Mouse (Mus musculus): ENCODE results near the gene Catip. TPM values are rescaled to one million over a fixed set of nuclear protein-coding genes. Genes with fewer than 3 reads are reported as not detected.

The Catip gene
- polyA plus RNA-seq, 1 experiment = 3.1 TPM

DNA sequence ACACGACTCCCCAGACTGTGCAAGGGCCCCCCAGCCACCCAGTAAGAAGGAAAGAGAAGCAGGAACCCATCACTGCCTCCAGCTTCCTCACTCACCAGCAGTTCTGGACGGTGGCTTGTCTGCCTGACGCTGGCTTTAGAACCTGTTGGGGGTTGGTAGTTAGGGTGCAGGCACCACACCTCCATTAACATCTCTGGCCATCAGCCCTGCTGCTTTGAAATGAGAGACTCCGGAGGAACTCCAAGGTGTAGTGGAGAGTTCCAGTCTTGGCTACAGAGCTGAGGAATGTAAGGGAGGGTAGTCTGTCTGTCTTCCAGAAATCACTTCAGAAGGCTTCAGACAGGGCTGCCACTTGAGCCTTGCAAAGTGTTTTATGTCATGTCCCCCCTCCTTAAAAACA is 8.1 kb downstream of the Catip start:
- DNase-seq (ENCODE audit: low read depth) = no peak
- TF ChIP-seq POLR2A (IDR thresholded peaks at IDR 0.05; ENCODE audit: borderline replicate concordance, extremely low read depth, insufficient read depth, insufficient read length, poor library complexity, severe bottlenecking) (no peak), CTCF (IDR thresholded peaks at IDR 0.05; ENCODE audit: borderline replicate concordance, extremely low read depth, insufficient read depth, insufficient read length) (no peak)

DNA sequence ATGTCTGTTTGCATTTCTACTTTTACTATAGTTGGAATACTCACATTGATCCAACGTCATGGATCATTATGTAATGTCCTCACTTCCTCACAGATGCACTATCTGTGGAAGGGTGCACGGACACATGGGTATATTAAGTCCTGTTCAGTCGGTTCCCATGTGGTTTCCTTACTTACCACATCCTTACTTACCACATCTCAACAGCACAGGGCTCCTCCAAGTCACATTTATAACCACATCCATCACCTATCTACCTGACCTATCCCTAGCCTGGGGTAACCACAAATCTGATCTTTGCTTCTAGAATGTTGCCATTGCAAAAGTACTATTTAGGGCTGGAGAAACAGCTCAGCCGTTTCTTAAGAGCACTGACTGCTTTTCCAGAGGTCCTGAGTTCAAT is 11.5 kb downstream of the Catip start:
- no peak for DNase-seq (ENCODE audit: low read depth)
- TF ChIP-seq POLR2A (IDR thresholded peaks at IDR 0.05; ENCODE audit: borderline replicate concordance, extremely low read depth, insufficient read depth, insufficient read length, poor library complexity, severe bottlenecking) (no peak), CTCF (IDR thresholded peaks at IDR 0.05; ENCODE audit: borderline replicate concordance, extremely low read depth, insufficient read depth, insufficient read length) (no peak)

DNA sequence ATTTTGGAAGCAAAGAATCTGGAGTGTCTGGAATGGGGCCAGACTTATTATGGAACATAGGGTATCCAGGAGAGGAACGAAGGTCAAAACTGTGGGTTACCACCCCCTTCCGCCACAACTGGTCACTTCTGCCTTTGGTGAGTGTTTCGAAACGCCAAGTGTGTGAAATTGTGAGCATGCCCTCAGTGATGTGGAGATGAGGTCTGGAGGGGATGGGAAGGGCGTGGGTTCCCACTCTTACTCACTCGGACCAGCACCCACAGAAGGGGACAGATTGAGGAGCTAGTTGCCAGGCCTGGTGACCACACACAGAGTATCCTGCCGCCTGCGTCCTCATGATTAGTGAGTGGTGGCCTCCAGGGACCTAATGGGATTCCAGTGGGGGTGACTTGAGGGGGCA is 13.1 kb downstream of the Catip start, which contains the start of gene Slc11a1:
Gene Slc11a1 (plus strand): TSS at position 216 of the 400 bp plus-strand sequence.
- no peak for DNase-seq (ENCODE audit: low read depth)
- no peak for TF ChIP-seq CTCF (IDR thresholded peaks at IDR 0.05; ENCODE audit: borderline replicate concordance, extremely low read depth, insufficient read depth, insufficient read length)
- no peak for TF ChIP-seq POLR2A (IDR thresholded peaks at IDR 0.05; ENCODE audit: borderline replicate concordance, extremely low read depth, insufficient read depth, insufficient read length, poor library complexity, severe bottlenecking)

DNA sequence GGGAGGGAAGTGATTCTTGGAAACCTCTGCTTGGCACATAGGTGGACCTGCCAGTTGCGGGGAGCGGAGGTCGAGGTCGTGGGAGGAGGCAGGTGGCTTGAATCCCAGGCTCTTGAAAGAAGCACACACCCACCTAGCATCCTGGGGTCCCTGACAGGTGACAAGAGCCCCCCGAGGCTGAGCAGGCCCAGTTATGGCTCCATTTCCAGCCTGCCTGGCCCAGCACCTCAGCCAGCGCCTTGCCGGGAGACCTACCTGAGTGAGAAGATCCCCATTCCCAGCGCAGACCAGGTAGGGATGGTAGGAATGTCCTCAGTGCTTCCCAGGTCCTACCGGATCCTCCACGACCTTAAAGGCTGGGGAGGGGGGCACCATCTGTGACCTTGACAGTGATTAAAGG is 13.7 kb downstream of the Catip start:
- no peak for TF ChIP-seq POLR2A (IDR thresholded peaks at IDR 0.05; ENCODE audit: borderline replicate concordance, extremely low read depth, insufficient read depth, insufficient read length, poor library complexity, severe bottlenecking)
- no peak for TF ChIP-seq CTCF (IDR thresholded peaks at IDR 0.05; ENCODE audit: borderline replicate concordance, extremely low read depth, insufficient read depth, insufficient read length)
- no peak for DNase-seq (ENCODE audit: low read depth)

DNA sequence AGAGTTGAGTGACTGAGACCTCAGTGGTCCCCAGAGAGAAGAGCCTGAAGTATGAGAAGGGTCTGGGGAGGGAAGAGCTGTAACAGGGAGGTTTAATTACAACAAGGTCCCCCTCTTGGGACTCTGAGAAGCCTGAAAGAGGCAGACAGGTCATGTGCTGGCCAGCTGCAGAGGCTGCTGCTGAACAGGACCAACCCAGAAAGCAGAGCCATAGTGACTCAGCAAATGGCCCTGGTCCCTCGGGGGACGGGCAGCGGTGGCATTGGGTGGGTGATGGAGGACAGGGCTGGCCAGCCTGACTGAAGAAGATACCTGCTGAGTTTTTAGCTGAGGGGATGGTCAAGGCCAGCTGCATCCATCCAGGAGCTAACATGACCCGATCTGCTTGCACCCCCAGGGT is 14.5 kb downstream of the Catip start:
- TF ChIP-seq POLR2A (IDR thresholded peaks at IDR 0.05; ENCODE audit: borderline replicate concordance, extremely low read depth, insufficient read depth, insufficient read length, poor library complexity, severe bottlenecking) = no peak
- no peak for TF ChIP-seq CTCF (IDR thresholded peaks at IDR 0.05; ENCODE audit: borderline replicate concordance, extremely low read depth, insufficient read depth, insufficient read length)
- no peak for DNase-seq (ENCODE audit: low read depth)

DNA sequence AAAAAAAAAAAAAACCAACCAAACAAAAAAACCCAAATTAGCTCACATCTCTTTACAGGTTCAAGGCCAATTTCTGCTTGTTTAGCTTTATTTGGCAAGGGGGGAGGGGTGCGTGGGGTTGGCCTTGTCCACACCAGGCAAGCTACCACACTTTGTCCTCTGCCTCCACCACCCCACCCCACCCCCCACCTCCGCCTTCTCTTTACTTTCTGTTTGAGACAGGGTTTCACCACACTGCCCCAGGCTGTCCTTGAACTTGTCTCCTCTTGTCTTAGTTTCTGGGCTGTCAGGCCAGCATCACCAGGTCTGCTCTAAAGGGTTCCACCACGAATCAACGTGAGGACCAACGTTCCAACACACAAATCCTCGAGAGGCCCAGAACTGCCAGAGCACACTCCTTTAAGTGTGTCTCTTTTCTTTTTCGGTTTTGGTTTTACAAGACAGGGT is 17.2 kb downstream of the Catip start:
- no peak for DNase-seq (ENCODE audit: low read depth)
- TF ChIP-seq POLR2A (IDR thresholded peaks at IDR 0.05; ENCODE audit: borderline replicate concordance, extremely low read depth, insufficient read depth, insufficient read length, poor library complexity, severe bottlenecking) (no peak), CTCF (IDR thresholded peaks at IDR 0.05; ENCODE audit: borderline replicate concordance, extremely low read depth, insufficient read depth, insufficient read length) (no peak)

DNA sequence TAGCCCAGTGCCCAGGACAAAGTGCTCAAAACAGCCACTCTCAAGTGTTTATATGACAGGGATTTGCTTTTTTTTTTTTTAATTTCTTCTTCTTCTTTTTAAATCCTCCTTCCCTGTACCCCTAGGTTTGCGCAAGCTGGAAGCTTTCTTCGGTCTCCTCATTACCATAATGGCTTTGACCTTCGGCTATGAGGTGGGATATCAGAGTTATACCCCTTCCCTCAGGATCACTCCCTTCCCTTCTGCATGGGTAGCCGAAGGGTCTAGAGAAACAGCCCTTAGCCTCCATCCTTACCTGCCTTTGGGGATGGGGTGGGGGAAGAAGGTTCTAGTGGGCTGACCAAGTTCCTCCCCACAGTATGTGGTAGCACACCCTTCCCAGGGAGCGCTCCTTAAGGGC is 18.6 kb downstream of the Catip start:
- DNase-seq (ENCODE audit: low read depth) = no peak
- TF ChIP-seq CTCF (IDR thresholded peaks at IDR 0.05; ENCODE audit: borderline replicate concordance, extremely low read depth, insufficient read depth, insufficient read length) (no peak), POLR2A (IDR thresholded peaks at IDR 0.05; ENCODE audit: borderline replicate concordance, extremely low read depth, insufficient read depth, insufficient read length, poor library complexity, severe bottlenecking) (no peak)

DNA sequence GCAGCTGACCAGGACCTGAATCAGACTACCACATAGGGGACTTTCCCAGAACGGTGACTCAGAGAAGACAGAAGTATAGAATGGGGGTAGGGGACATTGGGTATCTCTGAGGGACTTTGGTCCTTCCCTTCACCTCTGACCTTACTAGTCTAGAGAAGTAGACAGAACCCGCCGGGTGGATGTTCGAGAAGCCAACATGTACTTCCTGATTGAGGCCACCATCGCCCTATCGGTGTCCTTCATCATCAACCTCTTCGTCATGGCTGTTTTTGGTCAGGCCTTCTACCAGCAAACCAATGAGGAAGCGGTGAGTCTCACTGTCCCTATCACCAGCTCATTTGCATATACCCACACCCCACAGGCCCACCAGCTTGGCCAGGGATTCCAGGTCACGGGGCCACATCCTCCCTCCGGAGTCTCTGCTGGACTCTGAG is 19.7 kb downstream of the Catip start:
- TF ChIP-seq CTCF (IDR thresholded peaks at IDR 0.05; ENCODE audit: borderline replicate concordance, extremely low read depth, insufficient read depth, insufficient read length) = no peak
- no peak for TF ChIP-seq POLR2A (IDR thresholded peaks at IDR 0.05; ENCODE audit: borderline replicate concordance, extremely low read depth, insufficient read depth, insufficient read length, poor library complexity, severe bottlenecking)

DNA sequence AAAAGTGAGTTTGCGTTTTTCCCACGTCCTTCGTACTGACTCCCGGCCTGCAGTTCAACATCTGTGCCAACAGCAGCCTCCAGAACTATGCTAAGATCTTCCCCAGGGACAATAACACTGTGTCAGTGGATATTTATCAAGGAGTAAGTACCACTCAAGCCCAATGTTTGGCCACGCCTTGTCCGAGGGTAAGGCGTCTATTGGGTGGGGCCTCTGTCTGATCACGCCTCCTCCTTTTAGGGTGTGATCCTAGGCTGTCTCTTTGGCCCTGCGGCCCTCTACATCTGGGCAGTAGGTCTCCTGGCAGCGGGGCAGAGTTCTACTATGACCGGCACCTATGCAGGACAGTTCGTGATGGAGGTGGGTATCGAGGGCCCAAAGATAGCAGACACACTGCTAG is 21.5 kb downstream of the Catip start:
- TF ChIP-seq CTCF (IDR thresholded peaks at IDR 0.05; ENCODE audit: borderline replicate concordance, extremely low read depth, insufficient read depth, insufficient read length) = no peak
- no peak for TF ChIP-seq POLR2A (IDR thresholded peaks at IDR 0.05; ENCODE audit: borderline replicate concordance, extremely low read depth, insufficient read depth, insufficient read length, poor library complexity, severe bottlenecking)
- DNase-seq (ENCODE audit: low read depth) = no peak

More for the DNA sequence above, 19.7 kb downstream of the Catip start:
- DNase-seq (ENCODE audit: low read depth) = no peak

DNA sequence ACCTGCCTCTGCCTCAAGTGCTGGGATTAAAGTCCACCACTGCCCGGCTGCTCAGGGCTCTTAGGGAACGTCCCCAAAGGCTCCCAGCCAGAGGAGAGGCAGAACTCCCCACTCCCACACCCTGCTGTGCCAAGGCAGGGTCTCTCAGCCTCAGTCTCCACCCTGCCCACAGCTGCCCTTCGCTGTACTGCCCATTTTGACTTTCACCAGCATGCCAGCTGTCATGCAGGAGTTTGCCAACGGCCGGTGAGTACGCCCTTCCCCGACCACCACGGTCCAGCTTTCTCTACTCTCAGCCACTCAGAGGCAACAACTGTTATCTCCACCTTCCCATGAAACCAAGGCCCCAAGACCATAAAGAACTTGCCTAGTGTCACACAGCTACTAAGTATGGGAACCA is 22.6 kb downstream of the Catip start:
- no peak for DNase-seq (ENCODE audit: low read depth)
- no peak for TF ChIP-seq CTCF (IDR thresholded peaks at IDR 0.05; ENCODE audit: borderline replicate concordance, extremely low read depth, insufficient read depth, insufficient read length)
- no peak for TF ChIP-seq POLR2A (IDR thresholded peaks at IDR 0.05; ENCODE audit: borderline replicate concordance, extremely low read depth, insufficient read depth, insufficient read length, poor library complexity, severe bottlenecking)

DNA sequence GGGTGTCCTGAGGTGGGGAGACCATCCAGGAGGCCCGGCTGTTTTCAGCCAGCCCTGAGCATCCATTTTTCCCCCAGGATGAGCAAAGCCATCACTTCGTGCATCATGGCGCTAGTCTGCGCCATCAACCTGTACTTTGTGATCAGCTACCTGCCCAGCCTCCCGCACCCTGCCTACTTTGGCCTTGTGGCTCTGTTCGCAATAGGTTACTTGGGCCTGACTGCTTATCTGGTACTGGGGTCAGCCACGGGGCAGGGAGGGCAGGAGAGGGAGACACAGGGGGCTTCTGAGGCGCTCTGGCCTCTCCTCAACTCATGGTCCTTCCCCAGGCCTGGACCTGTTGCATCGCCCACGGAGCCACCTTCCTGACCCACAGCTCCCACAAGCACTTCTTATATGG is 23.2 kb downstream of the Catip start:
- TF ChIP-seq CTCF (IDR thresholded peaks at IDR 0.05; ENCODE audit: borderline replicate concordance, extremely low read depth, insufficient read depth, insufficient read length) = no peak
- no peak for TF ChIP-seq POLR2A (IDR thresholded peaks at IDR 0.05; ENCODE audit: borderline replicate concordance, extremely low read depth, insufficient read depth, insufficient read length, poor library complexity, severe bottlenecking)
- no peak for DNase-seq (ENCODE audit: low read depth)

DNA sequence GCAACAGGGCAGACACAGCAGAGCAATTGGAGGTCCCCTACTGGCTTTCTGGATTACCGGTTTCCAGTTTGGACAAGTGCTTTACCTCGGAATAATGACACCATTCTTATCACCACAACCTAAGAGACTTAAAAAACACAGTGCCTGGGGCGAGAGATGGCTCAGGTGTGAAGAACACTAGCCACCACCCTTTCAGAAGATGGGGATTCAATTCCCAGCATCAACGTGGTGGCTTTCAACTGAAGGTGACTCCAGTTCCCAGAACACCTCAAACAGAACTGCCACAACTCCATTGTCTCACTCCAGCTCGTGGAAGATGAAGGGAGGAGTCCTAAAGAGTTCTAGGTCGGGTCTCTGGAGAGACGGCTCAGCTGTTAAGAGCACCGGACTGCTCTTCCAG is 23.6 kb downstream of the Catip start:
- TF ChIP-seq CTCF (IDR thresholded peaks at IDR 0.05; ENCODE audit: borderline replicate concordance, extremely low read depth, insufficient read depth, insufficient read length) = no peak
- TF ChIP-seq POLR2A (IDR thresholded peaks at IDR 0.05; ENCODE audit: borderline replicate concordance, extremely low read depth, insufficient read depth, insufficient read length, poor library complexity, severe bottlenecking) = no peak
- DNase-seq (ENCODE audit: low read depth) = no peak

Measured in brain, embryonic 14.5 days (tissue).